ENCODE assay signal across 9 mouse cellular contexts in genomic region chr6:25020005-25020772, GRCm38 (mm10).
DNase-seq lines count a peak whose midpoint lies in the region; ATAC-seq lines count a peak whose summit lies in the region.
"Had no signal": no experiment of that assay in that cellular context is flagged by ENCODE, and none has a peak within 500 bp of the region (broad histone marks: within the 10 kb centered on the region; RNA-seq: fewer than 3 reads in every experiment).

No protein-coding gene starts in this region.

- H3K27me3 ChIP-seq in limb, embryonic 11.5 days (ENCODE audit: control insufficient read depth, insufficient read depth, low read length), result no peaks in the 10 kb centered on the region
- no peaks in the 10 kb centered on the region for H3K27me3 ChIP-seq in limb, embryonic 10.5 days (ENCODE audit: low read depth, poor library complexity, severe bottlenecking)
- H3K27me3 ChIP-seq in forebrain, embryonic 13.5 days, result no peaks in the 10 kb centered on the region
- H3K27me3 ChIP-seq: embryonic facial prominence, embryonic 13.5 days; liver, embryonic 15.5 days had no signal

- no peak overlapping the region for H3K4me2 ChIP-seq in limb, embryonic 11.5 days (ENCODE audit: low read depth, severe bottlenecking)
- no peak overlapping the region for H3K4me2 ChIP-seq in forebrain, embryonic 13.5 days
- H3K4me2 ChIP-seq: embryonic facial prominence, embryonic 13.5 days; liver, embryonic 15.5 days had no signal

- ATAC-seq in limb, embryonic 11.5 days (ENCODE audit: insufficient number of reproducible peaks, low FRiP score, low TSS enrichment, low read depth), result no peak
- ATAC-seq in forebrain, embryonic 13.5 days, result peak; percentile 79
- ATAC-seq in inflammation-experienced regulatory T-cells, adult 6 months, result no peak

- no peak overlapping the region for H3K4me3 ChIP-seq in limb, embryonic 11.5 days (ENCODE audit: low read depth, low read length)
- H3K4me3 ChIP-seq in limb, embryonic 10.5 days, result no peak overlapping the region
- H3K4me3 ChIP-seq in forebrain, embryonic 13.5 days, result no peak overlapping the region
- H3K4me3 ChIP-seq: embryonic facial prominence, embryonic 13.5 days; liver, embryonic 15.5 days had no signal

- H3K9ac ChIP-seq in limb, embryonic 11.5 days (ENCODE audit: low read length), result no peak overlapping the region
- no peak overlapping the region for H3K9ac ChIP-seq in forebrain, embryonic 13.5 days
- H3K9ac ChIP-seq: embryonic facial prominence, embryonic 13.5 days; liver, embryonic 15.5 days had no signal

- 37% methylated on average over 2 of the region's 2 CpGs for WGBS in limb, embryonic 11.5 days
- WGBS in limb, embryonic 10.5 days, result 34% methylated on average over 2 of the region's 2 CpGs
- 20% methylated on average over 2 of the region's 2 CpGs for WGBS in forebrain, embryonic 13.5 days

- H3K36me3 ChIP-seq in limb, embryonic 11.5 days (ENCODE audit: control insufficient read depth, insufficient read depth, low read length), result no peaks in the 10 kb centered on the region
- no peaks in the 10 kb centered on the region for H3K36me3 ChIP-seq in limb, embryonic 10.5 days
- H3K36me3 ChIP-seq in forebrain, embryonic 13.5 days (ENCODE audit: poor library complexity, severe bottlenecking), result no peaks in the 10 kb centered on the region
- H3K36me3 ChIP-seq: embryonic facial prominence, embryonic 13.5 days; liver, embryonic 15.5 days had no signal

- no peaks in the 10 kb centered on the region for H3K4me1 ChIP-seq in limb, embryonic 11.5 days (ENCODE audit: control insufficient read depth, insufficient read depth, low read length)
- no peaks in the 10 kb centered on the region for H3K4me1 ChIP-seq in limb, embryonic 10.5 days
- H3K4me1 ChIP-seq in forebrain, embryonic 13.5 days, result peaks cover 4% of the 10 kb centered on the region; the same call in 1 of the 2 replicates
- H3K4me1 ChIP-seq: embryonic facial prominence, embryonic 13.5 days; liver, embryonic 15.5 days had no signal

- peak; percentile 56 for DNase-seq in limb, embryonic 11.5 days (ENCODE audit: low spot score)
- DNase-seq in limb, embryonic 10.5 days (ENCODE audit: low spot score), result no peak
- DNase-seq in brain, embryonic 18.5 days (ENCODE audit: low read depth, low spot score), result peak; percentile 26
- DNase-seq in layer of hippocampus, postnatal 10 days (ENCODE audit: low spot score in 2 of 2), result peak; percentile 58 to 59
- DNase-seq in retina, postnatal 1 day, result peak; percentile 71

- no peaks in the 10 kb centered on the region for H3K9me3 ChIP-seq in limb, embryonic 11.5 days (ENCODE audit: control insufficient read depth, low read length)
- H3K9me3 ChIP-seq in limb, embryonic 10.5 days (replicated peaks), result no peaks in the 10 kb centered on the region
- H3K9me3 ChIP-seq in forebrain, embryonic 13.5 days (replicated peaks), result no peaks in the 10 kb centered on the region
- H3K9me3 ChIP-seq: embryonic facial prominence, embryonic 13.5 days; liver, embryonic 15.5 days had no signal

- no peak overlapping the region for H3K27ac ChIP-seq in limb, embryonic 11.5 days (replicated peaks; ENCODE audit: low read depth, low read length)
- H3K27ac ChIP-seq in limb, embryonic 10.5 days, result no peak overlapping the region
- H3K27ac ChIP-seq in forebrain, embryonic 13.5 days, result no peak overlapping the region
- H3K27ac ChIP-seq: embryonic facial prominence, embryonic 13.5 days; liver, embryonic 15.5 days had no signal
